Mouse (Mus musculus): ENCODE data around the gene Samd14. TPM values are rescaled to one million over a fixed set of nuclear protein-coding genes. Genes with fewer than 3 reads are reported as not detected.
"Not testable (repeated sequence)": the region's sequence is repeated elsewhere in the genome, so short reads cannot be mapped to it uniquely, and the experiment has no call there.

The Samd14 gene
- polyA plus RNA-seq, 1 experiment = 0.75 TPM

- Histone ChIP-seq H3K4me1 (ENCODE audit: control insufficient read depth, insufficient read depth, low read length) (peaks cover 27% of the 10 kb centered on the region), H3K4me3 (ENCODE audit: control insufficient read depth, low read depth, low read length) (no peak overlapping the region), H3K27me3 (ENCODE audit: control insufficient read depth, insufficient read depth, low read length) (peaks cover 2% of the 10 kb centered on the region; the same call in 1 of the 2 replicates), H3K36me3 (ENCODE audit: control insufficient read depth, insufficient read depth, low read length) (no peaks in the 10 kb centered on the region), H3K27ac (ENCODE audit: control insufficient read depth, insufficient read depth, low read depth, low read length) (no peak overlapping the region)
- TF ChIP-seq POLR2A (IDR thresholded peaks at IDR 0.05; ENCODE audit: control insufficient read depth, low read depth, low read length) (no peak), CTCF (IDR thresholded peaks at IDR 0.05; ENCODE audit: control insufficient read depth, insufficient read depth, insufficient replicate concordance, low read depth, low read length) (no peak)
Measured at GRCm38 (mm10) chr11:95007418-95007817, 2.3 kb upstream of the Samd14 start.

DNA sequence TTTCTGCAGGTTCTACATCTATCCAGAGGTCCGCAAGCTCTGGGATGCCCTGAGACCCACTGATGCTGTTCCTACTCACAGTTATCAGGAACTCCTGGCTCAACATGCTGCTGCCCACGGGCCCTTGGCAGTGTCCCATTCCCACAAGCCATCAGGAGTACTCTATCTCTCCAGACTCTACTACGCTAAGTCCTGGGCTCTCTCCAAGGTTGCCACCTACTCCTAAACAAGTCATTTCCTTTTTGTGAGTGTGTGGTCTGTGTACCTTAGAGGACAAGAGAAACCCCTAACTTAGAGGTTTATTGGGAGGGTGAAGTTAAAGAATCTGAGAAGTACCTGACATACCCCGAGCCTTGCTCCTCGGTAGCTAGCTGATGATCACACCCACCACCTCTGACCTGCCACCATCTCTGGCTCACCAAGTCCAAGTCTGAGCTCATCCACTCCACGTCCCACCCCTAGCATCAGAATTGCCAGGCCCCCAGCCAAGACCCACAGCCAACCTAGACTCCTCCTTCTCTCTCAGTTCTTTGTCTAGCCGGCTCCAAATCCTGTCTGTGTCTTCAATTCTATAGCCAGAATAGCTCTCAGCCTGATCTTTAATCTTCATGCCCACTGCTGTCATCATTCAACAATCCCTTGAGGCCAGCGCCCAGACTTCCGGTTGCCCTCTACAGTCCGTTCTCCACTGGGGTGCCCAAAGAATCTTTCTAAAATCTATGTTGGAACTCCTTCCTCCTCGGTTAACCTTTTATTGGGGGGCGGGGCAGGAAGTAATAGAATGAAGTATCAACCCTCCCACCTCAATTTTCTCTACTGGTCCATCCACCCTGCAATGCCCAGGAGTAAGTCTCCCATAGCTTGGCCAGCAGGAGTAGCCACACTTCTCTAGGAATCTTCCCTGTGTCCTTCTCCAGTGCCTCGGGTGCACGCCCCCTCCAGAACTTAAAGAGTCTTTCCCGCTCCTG lies 734 bp upstream of the Samd14 start:
- no peak for TF ChIP-seq POLR2A (IDR thresholded peaks at IDR 0.05; ENCODE audit: control insufficient read depth, low read depth, low read length)
- no peak for TF ChIP-seq CTCF (IDR thresholded peaks at IDR 0.05; ENCODE audit: control insufficient read depth, insufficient read depth, insufficient replicate concordance, low read depth, low read length)
- Histone ChIP-seq H3K4me3 (ENCODE audit: control insufficient read depth, low read depth, low read length) (peak overlapping the region; percentile 79), H3K4me1 (ENCODE audit: control insufficient read depth, insufficient read depth, low read length) (peaks cover 27% of the 10 kb centered on the region), H3K27me3 (ENCODE audit: control insufficient read depth, insufficient read depth, low read length) (peaks cover 2% of the 10 kb centered on the region; the same call in 1 of the 2 replicates), H3K36me3 (ENCODE audit: control insufficient read depth, insufficient read depth, low read length) (no peaks in the 10 kb centered on the region), H3K27ac (ENCODE audit: control insufficient read depth, insufficient read depth, low read depth, low read length) (no peak overlapping the region)

DNA sequence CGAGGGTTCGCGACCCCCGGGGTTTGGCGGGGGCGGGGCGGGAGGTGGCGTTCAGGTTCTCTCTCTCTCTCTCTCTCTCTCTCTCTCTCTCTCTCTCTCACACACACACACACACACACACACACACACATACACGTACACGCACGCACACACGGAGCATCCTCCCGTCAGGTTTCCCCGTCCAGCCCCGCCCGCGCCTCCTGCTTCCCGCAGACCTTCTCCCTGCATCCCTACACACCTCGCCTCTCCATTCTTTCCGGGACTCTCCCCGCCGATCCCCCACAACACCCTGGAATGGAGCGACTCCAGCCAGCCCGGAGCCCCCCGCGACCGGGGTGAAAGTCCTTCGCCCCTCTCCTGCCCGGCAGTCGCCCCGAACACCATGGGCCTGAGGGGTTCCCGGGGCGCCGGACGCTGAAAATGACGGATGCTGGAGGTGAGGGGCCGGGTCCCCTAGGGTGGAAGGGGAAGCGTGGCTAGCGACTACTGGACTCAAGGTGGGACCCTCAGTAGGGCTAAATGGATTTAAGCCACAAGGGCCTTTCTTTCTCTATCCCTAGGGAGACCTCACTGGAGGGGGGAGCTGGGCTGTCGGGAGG lies 561 bp downstream of the Samd14 start:
- no peak overlapping the region for H3K27ac ChIP-seq (ENCODE audit: control insufficient read depth, insufficient read depth, low read depth, low read length)
- no peak for TF ChIP-seq CTCF (IDR thresholded peaks at IDR 0.05; ENCODE audit: control insufficient read depth, insufficient read depth, insufficient replicate concordance, low read depth, low read length)
- TF ChIP-seq POLR2A (IDR thresholded peaks at IDR 0.05; ENCODE audit: control insufficient read depth, low read depth, low read length) = no peak
- peaks cover 2% of the 10 kb centered on the region; the same call in 1 of the 2 replicates for H3K27me3 ChIP-seq (ENCODE audit: control insufficient read depth, insufficient read depth, low read length)
- peaks cover 27% of the 10 kb centered on the region for H3K4me1 ChIP-seq (ENCODE audit: control insufficient read depth, insufficient read depth, low read length)
- no peaks in the 10 kb centered on the region for H3K36me3 ChIP-seq (ENCODE audit: control insufficient read depth, insufficient read depth, low read length)
- peak overlapping the region; percentile 46 for H3K4me3 ChIP-seq (ENCODE audit: control insufficient read depth, low read depth, low read length)

DNA sequence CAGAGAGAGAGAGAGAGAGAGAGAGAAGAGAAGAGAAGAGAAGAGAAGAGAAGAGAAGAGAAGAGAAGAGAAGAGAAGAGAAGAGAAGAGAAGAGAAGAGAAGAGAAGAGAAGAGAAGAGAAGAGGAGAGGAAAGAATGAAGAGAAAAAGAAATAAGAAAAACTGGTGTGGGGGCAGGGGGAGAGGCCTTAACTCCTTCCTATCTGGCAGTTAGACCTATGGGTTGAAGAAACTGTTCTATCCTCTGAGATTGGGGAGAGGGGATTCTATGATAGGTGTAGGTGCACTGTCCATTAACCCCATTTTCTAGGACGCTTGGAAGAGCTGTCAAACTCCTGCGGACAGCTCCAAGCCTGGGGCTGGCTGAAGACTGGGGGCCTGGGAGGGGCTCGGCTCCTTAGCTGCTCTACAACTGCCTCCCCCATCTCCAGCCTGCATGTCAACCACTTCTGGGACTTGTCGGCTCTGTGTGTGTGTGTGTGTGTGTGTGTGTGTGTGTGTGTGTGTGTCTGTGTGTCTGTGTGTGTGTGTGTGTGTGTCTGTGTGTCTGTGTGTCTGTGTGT lies 1.2 kb downstream of the Samd14 start:
- peaks cover 26% of the 10 kb centered on the region for H3K4me1 ChIP-seq (ENCODE audit: control insufficient read depth, insufficient read depth, low read length)
- H3K4me3 ChIP-seq (ENCODE audit: control insufficient read depth, low read depth, low read length); H3K36me3 ChIP-seq (ENCODE audit: control insufficient read depth, insufficient read depth, low read length); H3K27me3 ChIP-seq (ENCODE audit: control insufficient read depth, insufficient read depth, low read length); H3K27ac ChIP-seq (ENCODE audit: control insufficient read depth, insufficient read depth, low read depth, low read length): not testable (repeated sequence)

DNA sequence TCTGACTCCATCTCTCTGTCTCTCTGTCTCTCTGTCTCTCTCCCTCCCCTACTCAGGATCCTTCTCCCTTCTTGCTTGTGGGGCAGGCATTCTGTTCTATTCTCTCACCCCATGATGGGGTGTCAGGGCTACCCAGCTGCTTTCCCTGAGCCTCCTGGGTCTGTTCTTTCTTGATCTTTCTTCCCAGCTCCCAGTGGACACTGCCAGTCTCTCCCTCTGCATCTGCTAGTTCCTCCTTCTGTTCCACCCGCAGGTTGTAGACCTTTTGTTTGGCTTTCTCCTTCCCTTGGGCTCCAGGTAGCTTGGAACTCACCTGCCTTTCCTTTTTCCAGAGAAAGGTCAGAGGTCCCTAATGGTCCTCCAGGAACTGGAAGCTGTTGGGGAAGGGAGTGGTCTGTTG lies 1.7 kb downstream of the Samd14 start:
- Histone ChIP-seq H3K27me3 (ENCODE audit: control insufficient read depth, insufficient read depth, low read length) (peaks cover 2% of the 10 kb centered on the region; the same call in 1 of the 2 replicates), H3K4me1 (ENCODE audit: control insufficient read depth, insufficient read depth, low read length) (peaks cover 21% of the 10 kb centered on the region), H3K27ac (ENCODE audit: control insufficient read depth, insufficient read depth, low read depth, low read length) (no peak overlapping the region), H3K4me3 (ENCODE audit: control insufficient read depth, low read depth, low read length) (no peak overlapping the region), H3K36me3 (ENCODE audit: control insufficient read depth, insufficient read depth, low read length) (no peaks in the 10 kb centered on the region)
- no peak for TF ChIP-seq CTCF (IDR thresholded peaks at IDR 0.05; ENCODE audit: control insufficient read depth, insufficient read depth, insufficient replicate concordance, low read depth, low read length)
- no peak for TF ChIP-seq POLR2A (IDR thresholded peaks at IDR 0.05; ENCODE audit: control insufficient read depth, low read depth, low read length)

DNA sequence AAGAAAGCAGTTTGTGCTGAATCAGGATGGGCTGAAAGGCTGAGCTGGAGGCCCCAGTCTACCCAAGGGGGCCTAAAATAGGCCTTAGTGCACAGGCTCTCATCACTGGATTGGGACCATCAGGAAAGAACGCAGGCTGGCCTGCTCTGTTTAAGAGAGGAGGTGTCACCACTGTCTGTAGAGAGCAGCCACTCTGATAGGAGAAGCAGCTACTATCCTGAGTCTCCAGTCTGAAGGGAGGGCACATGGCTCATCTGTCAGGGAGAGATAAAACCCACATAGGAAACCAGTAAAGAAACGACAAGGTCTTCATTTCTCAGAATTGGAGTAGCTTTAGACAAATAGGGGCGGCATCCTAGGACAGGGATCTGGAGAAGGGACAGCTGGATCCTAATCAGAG lies 2.4 kb downstream of the Samd14 start:
- TF ChIP-seq POLR2A (IDR thresholded peaks at IDR 0.05; ENCODE audit: control insufficient read depth, low read depth, low read length) (no peak), CTCF (IDR thresholded peaks at IDR 0.05; ENCODE audit: control insufficient read depth, insufficient read depth, insufficient replicate concordance, low read depth, low read length) (no peak)
- no peak overlapping the region for H3K4me3 ChIP-seq (ENCODE audit: control insufficient read depth, low read depth, low read length)
- no peaks in the 10 kb centered on the region for H3K36me3 ChIP-seq (ENCODE audit: control insufficient read depth, insufficient read depth, low read length)
- H3K27me3 ChIP-seq (ENCODE audit: control insufficient read depth, insufficient read depth, low read length) = peaks cover 2% of the 10 kb centered on the region; the same call in 1 of the 2 replicates
- no peak overlapping the region for H3K27ac ChIP-seq (ENCODE audit: control insufficient read depth, insufficient read depth, low read depth, low read length)
- H3K4me1 ChIP-seq (ENCODE audit: control insufficient read depth, insufficient read depth, low read length) = peaks cover 18% of the 10 kb centered on the region

GRCm38 (mm10) chr11:95012487-95012886 lies 2.8 kb downstream of the Samd14 start:
- peaks cover 2% of the 10 kb centered on the region; the same call in 1 of the 2 replicates for H3K27me3 ChIP-seq (ENCODE audit: control insufficient read depth, insufficient read depth, low read length)
- H3K4me3 ChIP-seq (ENCODE audit: control insufficient read depth, low read depth, low read length) = no peak overlapping the region
- H3K4me1 ChIP-seq (ENCODE audit: control insufficient read depth, insufficient read depth, low read length) = peaks cover 18% of the 10 kb centered on the region
- TF ChIP-seq POLR2A (IDR thresholded peaks at IDR 0.05; ENCODE audit: control insufficient read depth, low read depth, low read length) = no peak
- no peak for TF ChIP-seq CTCF (IDR thresholded peaks at IDR 0.05; ENCODE audit: control insufficient read depth, insufficient read depth, insufficient replicate concordance, low read depth, low read length)
- no peak overlapping the region for H3K27ac ChIP-seq (ENCODE audit: control insufficient read depth, insufficient read depth, low read depth, low read length)
- H3K36me3 ChIP-seq (ENCODE audit: control insufficient read depth, insufficient read depth, low read length) = no peaks in the 10 kb centered on the region
